Mouse (Mus musculus): ENCODE data around the gene S100a10.

Gene S100a10

DNA sequence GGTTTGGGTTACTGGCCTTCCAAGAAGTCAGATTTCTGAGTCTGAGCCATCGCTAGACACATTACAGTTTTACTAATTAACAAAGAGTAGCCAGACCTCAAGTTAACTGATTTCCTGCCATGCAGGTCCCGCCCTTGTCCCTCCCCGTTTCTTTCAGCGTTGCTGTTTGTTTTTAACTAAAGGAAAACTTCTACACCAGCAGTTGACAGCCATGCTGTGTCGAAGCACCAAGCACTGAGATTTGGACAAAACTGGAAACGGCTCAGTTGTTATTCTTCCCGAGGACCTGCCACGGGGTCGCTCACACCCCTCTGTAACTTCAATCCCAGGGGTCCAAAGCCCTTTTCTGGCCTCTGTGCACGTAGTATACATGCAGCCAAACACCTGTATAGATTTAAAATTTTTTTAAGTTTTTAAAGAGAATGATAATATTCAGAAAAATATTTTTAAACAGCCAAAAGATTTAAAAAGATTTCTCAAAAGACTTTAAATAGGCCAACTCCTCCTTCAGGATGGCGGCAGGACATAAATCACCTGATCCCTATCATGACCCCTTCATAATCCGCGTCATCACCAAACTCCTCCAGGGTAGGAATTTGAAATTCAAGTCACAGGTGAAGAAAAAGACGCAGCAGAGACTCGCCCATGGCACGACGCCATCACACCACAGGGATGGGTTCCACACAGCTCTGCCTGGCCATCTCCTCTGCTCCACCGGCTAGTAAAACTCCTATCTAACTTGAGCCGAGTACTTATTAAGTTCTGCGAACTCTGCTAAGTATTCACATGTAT, 6.9 kb upstream of the S100a10 start:
- DNase-seq (ENCODE audit: low read depth) = no peak

DNA sequence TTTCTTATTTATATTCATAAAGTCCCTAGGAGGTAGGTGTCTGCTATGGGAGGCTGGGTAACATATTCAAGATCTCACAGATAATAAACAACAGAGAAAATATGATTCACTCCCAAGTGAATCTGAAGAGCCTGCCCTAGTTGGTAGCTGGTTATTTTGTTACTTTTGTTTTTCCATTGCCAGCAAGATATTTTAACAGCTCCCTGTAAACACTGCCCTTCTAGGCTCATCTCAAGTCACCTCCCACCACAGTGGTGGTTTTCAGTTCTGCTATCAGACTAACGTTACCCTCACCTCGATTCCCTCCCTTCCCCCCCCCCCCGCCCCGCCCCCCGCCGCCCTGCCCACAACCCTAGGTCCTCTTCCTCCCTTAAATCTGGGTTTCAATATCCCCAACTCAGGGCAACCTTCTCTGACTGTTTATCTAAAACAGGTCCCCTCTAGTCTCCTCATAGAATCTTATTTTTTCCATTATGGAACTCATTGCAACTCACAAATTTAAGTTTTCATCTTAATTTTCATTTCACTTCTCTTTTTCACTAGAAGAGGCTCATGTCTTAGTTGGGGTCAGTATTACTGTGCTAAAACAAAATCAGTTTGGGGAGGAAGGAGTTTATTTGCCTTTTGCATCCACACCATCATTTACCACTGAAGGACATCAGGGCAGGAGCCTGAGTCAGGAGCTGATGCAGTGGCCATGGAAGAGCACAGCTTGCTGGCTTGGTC, 6.2 kb upstream of the S100a10 start:
- no peak for DNase-seq (ENCODE audit: low read depth)

- no peak for DNase-seq (ENCODE audit: low read depth)
Measured at GRCm38 (mm10) chr3:93549986-93550385, 4.9 kb upstream of the S100a10 start.

DNA sequence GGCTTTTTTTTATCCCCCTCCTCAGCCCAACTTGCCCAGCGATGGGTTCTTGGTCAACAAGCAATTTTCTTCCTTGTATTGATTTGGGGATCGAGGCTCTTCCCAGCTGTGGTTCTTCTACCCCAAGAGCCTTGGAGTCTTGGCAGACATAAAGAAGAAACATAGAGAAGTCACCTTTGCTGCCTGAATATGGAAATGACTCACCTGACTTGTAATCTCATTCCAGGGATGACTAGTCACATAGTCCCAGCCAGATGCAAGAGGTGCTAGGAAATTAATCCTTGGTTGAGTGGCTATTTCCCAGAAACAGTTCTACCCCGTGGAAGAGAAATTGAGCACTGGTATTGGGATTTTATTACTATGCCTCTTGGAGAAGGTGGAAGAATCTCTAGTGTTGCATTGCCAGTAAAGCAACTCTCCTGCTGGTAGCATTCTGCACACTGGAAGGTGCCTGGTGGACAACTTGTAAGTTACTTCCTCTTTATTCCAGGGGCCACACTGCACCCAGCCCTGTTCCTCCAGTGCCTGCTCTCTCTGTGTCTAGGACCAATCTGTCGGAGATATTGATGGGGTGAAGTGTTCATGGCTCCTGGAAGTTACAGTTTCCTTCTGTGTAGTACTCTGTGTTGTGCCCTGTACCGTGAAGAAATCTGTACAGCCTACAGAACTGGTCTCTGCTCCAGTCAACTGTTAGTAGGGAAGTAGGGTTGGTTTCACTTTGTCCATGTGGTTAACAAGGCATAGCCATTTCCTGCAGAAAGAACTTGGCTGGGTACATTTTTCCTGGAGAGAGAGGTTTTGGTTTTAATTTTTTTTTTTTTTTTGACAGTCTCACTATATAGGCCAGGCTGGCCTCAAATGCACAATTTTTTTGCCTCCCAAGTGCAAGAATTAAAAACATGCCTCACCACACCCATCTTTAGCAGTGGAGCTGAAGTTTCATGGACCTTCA, 2.7 kb upstream of the S100a10 start:
- peak; percentile 44 for DNase-seq (ENCODE audit: low read depth)

- DNase-seq (ENCODE audit: low read depth) = no peak
Measured at GRCm38 (mm10) chr3:93553311-93553710, 1.6 kb upstream of the S100a10 start.

- DNase-seq (ENCODE audit: low read depth) = peak; percentile 42
Measured at GRCm38 (mm10) chr3:93553765-93554378, 1.0 kb upstream of the S100a10 start.

DNA sequence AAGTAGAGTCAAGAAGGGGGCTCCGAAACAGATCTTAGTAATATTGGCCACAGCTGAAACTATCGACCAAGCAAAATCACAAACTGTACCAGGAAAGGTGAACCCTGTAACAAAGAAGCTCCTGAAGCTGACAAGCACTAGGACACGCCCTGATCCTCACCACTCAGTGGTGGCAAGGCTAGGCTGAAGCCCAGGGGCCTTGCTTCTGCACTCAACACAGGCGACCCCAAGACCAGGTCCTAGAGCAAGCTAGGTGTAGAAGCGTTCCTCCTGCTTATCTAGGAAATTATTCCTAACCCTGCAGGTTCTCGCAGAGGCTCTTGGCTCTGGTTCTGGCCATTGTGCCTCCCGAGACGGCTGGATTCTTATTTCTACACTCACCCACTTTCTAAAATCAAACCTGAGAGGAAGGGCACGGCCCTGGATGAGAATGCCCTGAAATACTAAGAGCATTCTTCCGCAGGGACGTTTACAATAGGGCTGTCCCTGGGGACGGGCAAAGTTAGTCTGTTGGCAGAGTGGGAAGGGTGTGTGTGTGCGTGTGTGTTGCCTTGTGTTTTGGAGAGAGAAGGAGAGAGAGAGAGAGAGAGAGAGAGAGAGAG, 400 bp upstream of the S100a10 start:
- no peak for DNase-seq (ENCODE audit: low read depth)

GRCm38 (mm10) chr3:93555878-93556254, 986 bp downstream of the S100a10 start:
- DNase-seq (ENCODE audit: low read depth) = peak; percentile 78

GRCm38 (mm10) chr3:93556599-93556998, 1.7 kb downstream of the S100a10 start:
- DNase-seq (ENCODE audit: low read depth) = peak; percentile 61

DNA sequence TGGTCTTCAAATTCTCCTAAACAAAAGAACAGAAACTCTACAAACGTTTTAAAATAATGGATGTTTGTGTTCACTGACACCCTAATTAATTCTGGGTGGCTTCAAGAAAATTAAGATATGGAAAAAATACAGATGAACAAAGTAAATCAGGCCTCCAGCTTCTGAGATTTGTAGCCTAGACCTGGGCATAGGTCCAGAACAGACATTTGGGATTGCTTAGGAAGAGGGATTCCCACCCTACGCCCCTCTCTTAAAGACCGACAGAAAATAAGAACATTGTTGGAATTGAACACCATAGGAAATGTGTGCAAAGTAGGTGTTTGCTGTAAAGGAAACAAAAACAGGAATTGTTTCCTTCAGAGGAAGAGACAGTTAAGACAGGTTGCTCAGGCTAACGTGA, 2.6 kb downstream of the S100a10 start:
- no peak for DNase-seq (ENCODE audit: low read depth)

DNA sequence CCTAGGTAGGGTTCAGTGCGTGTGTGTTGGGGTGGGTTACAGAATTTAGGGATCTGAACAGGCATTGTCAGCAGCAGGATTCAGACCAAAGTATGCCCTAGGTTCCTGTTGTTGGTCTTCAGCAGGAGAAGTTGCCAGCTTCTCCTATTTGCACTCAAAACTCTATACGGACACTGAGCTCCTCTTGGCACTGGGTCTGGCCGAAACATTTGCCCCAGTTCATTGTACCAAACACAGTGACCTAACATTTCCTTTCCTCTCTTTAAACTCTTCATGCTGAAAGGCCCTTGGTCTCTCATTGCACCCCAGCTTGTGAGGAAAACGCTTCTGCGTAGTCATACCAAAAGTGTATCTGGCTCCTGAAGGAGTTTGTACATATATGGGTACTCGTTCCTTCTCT, 5.1 kb downstream of the S100a10 start:
- DNase-seq (ENCODE audit: low read depth) = no peak

- no peak for DNase-seq (ENCODE audit: low read depth)
Measured at GRCm38 (mm10) chr3:93562372-93562771, 7.5 kb downstream of the S100a10 start.

- no peak for DNase-seq (ENCODE audit: low read depth)
Measured at GRCm38 (mm10) chr3:93563216-93563615, 8.3 kb downstream of the S100a10 start.

DNA sequence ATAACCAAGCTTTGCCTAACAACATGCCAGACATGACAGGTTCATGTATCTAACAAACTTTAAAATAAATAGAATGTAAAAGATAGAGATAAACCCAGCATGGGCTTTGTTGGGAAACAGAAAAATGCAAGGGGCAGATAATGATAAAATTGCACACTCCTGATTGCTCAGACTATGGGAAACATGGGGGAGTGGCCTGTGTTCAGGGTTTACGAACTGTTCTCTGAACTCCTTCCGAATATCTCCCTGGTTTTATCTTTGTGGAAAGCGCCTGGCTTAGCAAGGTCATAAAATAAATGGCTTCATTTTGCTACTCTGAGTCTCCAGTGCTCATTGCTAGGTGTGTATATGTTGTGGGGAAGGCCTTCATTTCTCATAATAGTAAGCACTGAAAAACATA, 12.0 kb downstream of the S100a10 start:
- no peak for DNase-seq (ENCODE audit: low read depth)

- no peak for DNase-seq (ENCODE audit: low read depth)
Measured at GRCm38 (mm10) chr3:93567721-93568120, 12.8 kb downstream of the S100a10 start.

GRCm38 (mm10) chr3:93568428-93569040, 13.7 kb downstream of the S100a10 start:
- DNase-seq (ENCODE audit: low read depth) = peak; percentile 96

DNA sequence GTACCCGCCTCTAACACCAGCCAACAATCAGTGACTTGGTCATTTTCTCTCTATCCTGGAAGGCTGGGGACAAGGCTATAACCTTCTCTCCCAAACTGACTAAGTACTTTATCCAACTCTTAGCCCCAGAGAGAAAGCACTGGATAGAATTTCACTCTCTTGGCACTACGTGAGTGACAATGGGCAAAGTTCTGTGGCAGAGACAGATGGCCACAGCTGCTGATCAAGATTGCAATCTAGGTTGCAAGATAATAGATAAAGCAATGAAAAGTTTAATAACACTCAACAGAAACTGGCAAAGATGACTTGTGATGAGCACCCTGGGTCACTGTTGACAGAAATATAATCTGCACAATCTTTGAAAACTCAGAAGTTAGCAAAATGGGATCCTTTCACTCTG, 14.2 kb downstream of the S100a10 start:
- DNase-seq (ENCODE audit: low read depth) = no peak

- DNase-seq (ENCODE audit: low read depth) = peak; percentile 71
Measured at GRCm38 (mm10) chr3:93572058-93572791, 17.3 kb downstream of the S100a10 start.

DNA sequence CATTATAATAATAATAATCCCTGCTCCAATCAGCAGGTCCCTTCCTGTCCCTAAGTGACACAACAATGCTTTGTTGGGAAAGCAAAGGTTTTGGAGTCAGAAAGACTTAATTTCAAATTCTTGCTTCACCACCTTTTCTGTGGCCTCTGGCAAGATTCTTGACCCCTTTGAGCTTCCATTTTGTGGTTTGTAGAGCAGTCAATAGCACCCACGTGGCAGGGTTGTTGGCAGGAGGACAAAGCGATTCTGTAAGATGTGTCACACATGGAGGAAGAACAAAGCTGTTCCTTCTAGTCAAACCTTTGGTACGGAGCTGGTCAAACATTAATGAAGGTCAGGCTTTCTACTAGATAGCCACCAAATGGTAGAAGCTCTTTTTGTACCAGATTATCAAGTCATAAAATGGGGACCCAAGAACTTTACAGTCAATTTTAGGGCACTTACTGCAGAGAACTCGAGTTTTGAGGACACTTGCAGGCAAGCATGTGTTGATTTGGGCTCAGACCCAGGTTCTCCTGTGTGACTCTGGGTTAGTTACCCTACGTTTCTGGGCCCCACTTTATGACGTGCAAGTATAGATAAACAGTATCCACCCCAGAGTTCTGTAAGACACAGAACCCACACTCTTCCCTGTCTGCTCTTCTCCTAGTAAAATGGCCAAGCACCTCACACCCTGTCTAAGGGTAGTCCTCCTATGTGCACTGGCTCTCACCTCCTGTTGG, 24.6 kb downstream of the S100a10 start:
- DNase-seq (ENCODE audit: low read depth) = peak; percentile 84

DNA sequence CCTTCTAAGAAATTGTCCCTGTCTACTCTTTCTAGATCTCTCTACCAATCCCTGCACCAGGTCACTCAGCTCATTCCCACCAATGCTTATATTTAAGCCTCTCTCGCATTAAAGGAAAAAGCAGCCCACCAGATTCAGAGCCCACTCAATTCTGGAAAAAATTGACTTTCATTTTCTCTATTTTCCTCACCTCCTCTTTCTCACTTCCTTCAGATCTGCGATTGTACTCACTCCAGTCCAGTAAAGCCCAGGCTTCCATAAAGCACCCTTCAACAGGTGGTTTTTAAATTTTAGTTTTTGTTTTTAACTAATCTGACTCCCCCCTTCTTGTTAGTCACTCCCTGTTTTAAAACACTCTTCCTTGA, 25.1 kb downstream of the S100a10 start:
- DNase-seq (ENCODE audit: low read depth) = no peak
